Mouse (Mus musculus) kidney, embryonic 16.5 days (tissue): ENCODE measurements at regions not wholly inside any gene's neighbourhood (a gene's known extent, or its start where the extent isn't known, plus 50 kb on each side); places are given as distances from the start of the nearest gene placed in this dataset.

Source experiments
- ATAC-seq: fragments of 200-750 bp; cut with Nextera tagmentation; 2 replicates; pipeline ENCODE4 v1.8.0; 2017; ENCODE audit warnings: moderate TSS enrichment; ENCODE audit not compliant: low FRiP score, low TSS enrichment
- H3K27ac ChIP-seq: fragments of 300-500 bp; sonication (generic); 2 replicates; pipeline ENCODE4 v1.5.1; 2014; ENCODE audit warnings: low read length
- H3K27me3 ChIP-seq: fragments of 300-500 bp; sonication (generic); 2 replicates; pipeline ENCODE4 v1.6.1; 2014; ENCODE audit warnings: low read length, control low read depth, mixed read lengths; ENCODE audit not compliant: insufficient read depth
- H3K36me3 ChIP-seq: fragments of 300-500 bp; sonication (generic); 2 replicates; pipeline ENCODE4 v1.6.1; 2014; ENCODE audit warnings: low read length, control low read depth, mixed read lengths; ENCODE audit not compliant: insufficient read depth
- H3K4me1 ChIP-seq: fragments of 300-500 bp; sonication (generic); 2 replicates; pipeline ENCODE4 v1.6.1; 2014; ENCODE audit warnings: low read length, control low read depth, mixed read lengths; ENCODE audit not compliant: insufficient read depth
- H3K4me2 ChIP-seq: fragments of 300-500 bp; sonication (generic); replicated peaks from 2 replicates; pipeline ENCODE4 v1.6.1; 2014; ENCODE audit warnings: low read depth, low read length
- H3K4me3 ChIP-seq: fragments of 300-500 bp; sonication (generic); 2 replicates; pipeline ENCODE4 v1.5.1; 2014; ENCODE audit warnings: mild to moderate bottlenecking, low read length
- H3K9ac ChIP-seq: fragments of 300-500 bp; sonication (generic); replicated peaks from 2 replicates; pipeline ENCODE4 v1.6.1; 2014; ENCODE audit warnings: low read length
- H3K9me3 ChIP-seq: fragments of 300-500 bp; sonication (generic); 2 replicates; pipeline ENCODE4 v1.6.1; 2016; ENCODE audit warnings: low read length, control low read depth
- WGBS: fragments of 180-500 bp; shearing (Covaris S2); extraction: QIAGEN DNeasy Blood & Tissue Kit; methylation state at CpG from one replicate; pipeline ENCODE4 v1.1.7; 2014; 5-methylcytosine and 5-hydroxymethylcytosine counted together

DNA sequence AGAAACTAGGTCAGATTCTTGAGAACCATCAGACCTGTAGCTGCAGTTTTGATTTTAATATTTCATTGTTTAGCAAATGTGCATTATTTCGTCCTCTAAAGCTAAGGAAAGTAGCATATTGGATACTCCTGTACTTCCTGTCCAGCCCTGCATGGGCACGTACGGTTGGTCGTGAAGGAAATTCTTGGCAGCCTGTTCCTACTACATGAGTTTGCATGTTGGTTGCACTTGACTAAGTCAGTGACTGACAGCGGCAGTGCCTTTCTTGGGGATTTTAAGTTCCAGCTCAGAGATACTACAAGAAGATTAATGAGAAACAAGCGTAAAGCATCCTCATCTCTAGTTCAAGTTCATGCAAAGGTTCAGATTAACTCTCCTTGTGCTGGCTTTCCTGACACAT is 64.3 kb upstream of the Tmeff2 start:
- ATAC-seq = no peak
- no peak overlapping the region for H3K9ac ChIP-seq
- no peak overlapping the region for H3K4me2 ChIP-seq
- no peaks in the 10 kb centered on the region for H3K4me1 ChIP-seq
- no peaks in the 10 kb centered on the region for H3K36me3 ChIP-seq
- H3K27ac ChIP-seq = no peak overlapping the region
- H3K4me3 ChIP-seq = no peak overlapping the region
- H3K9me3 ChIP-seq = no peaks in the 10 kb centered on the region
- WGBS = 57% methylated on average over 6 of the region's 6 CpGs
- no peaks in the 10 kb centered on the region for H3K27me3 ChIP-seq

DNA sequence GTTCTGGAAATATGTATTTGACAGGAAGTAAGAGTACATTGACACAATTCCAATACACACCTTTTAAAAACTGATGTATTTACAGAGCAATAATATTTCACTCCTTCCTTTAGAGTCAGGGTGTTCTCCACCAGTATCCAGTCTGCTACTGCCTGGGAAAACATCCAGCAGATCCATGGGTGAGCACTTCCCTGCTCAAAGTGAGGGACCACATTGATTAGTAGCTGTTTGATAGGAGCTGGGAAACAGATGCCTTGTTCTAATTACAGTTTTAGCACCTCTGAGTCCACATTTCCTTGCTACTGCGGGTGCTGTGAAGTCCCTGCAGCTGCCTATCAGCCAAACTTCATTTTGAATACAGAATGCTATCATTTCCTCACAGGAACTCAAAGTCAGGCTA is 53.3 kb upstream of the Tmeff2 start:
- no peak for ATAC-seq
- Histone ChIP-seq H3K4me2 (no peak overlapping the region), H3K4me1 (no peaks in the 10 kb centered on the region), H3K9me3 (no peaks in the 10 kb centered on the region), H3K36me3 (no peaks in the 10 kb centered on the region), H3K27me3 (no peaks in the 10 kb centered on the region), H3K9ac (no peak overlapping the region), H3K4me3 (no peak overlapping the region), H3K27ac (no peak overlapping the region)
- WGBS = 69% methylated on average over 1 of the region's 1 CpGs
